Mouse (Mus musculus) liver, postnatal 0 days (tissue): Measurements from ENCODE around the gene Got2.

Experiments
- CTCF ChIP-seq: sonication (generic); IDR thresholded peaks from 2 replicates; pipeline ENCODE4 v1.5.1; 2016; ENCODE audit warnings: antibody characterized with exemption, low read depth
- EP300 ChIP-seq: IDR thresholded peaks from 2 replicates; pipeline ENCODE4 v1.6.1; 2016; ENCODE audit warnings: antibody characterized with exemption, low read depth, mild to moderate bottlenecking

- no peak for TF ChIP-seq EP300
- TF ChIP-seq CTCF, result no peak
Measured at GRCm38 (mm10) chr8:95853102-95853843, 35.1 kb downstream of the Got2 start, which contains the start of gene Slc38a7.
